Mouse (Mus musculus) B cell, adult 2 months (primary cell): ENCODE measurements around the gene Glis3.
A peak's percentile ranks its signal among the peaks of the same experiment; 100 is the strongest.

ENCODE experiments used
- DNase-seq, 2 experiments: peaks; one replicate each; pipeline ENCODE4 v3.0.0; 2022

Glis3 gene

DNA sequence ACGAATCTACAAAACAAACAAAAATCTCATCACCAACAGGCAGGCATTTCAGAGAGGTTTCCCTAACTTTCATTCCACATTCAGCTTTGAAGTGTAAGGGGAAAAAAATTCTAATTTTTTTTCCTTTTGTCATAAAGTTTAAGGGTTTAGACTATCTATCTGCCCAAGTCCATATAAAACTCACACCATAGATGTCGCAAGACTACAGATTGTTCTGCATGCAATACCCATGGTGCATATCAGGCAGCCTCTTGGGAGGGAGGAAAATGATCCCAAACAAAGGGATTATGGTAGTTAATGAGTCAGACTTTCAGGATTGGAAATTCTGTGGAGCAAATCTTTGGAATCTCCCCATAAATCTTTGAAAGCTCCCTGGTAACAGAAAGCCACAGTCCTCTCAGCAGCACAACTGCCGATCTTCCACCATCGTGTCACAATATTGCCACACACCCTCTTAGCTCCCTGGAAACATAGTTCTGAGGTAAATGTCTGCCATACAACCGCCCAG, 302.0 kb downstream of the Glis3 start:
- no peak for DNase-seq

- DNase-seq = no peak
Measured at GRCm38 (mm10) chr19:28376401-28376800, 303.5 kb downstream of the Glis3 start.

- DNase-seq = no peak
Measured at GRCm38 (mm10) chr19:28375746-28376145, 304.1 kb downstream of the Glis3 start.

GRCm38 (mm10) chr19:28374524-28374923, 305.4 kb downstream of the Glis3 start:
- DNase-seq = no peak

GRCm38 (mm10) chr19:28368215-28368614, 311.7 kb downstream of the Glis3 start:
- no peak for DNase-seq

- DNase-seq = no peak
Measured at GRCm38 (mm10) chr19:28367274-28367673, 312.6 kb downstream of the Glis3 start.

- DNase-seq = no peak
Measured at GRCm38 (mm10) chr19:28366766-28367165, 313.1 kb downstream of the Glis3 start.

- peak; percentile 43 to 50 for DNase-seq
Measured at GRCm38 (mm10) chr19:28365897-28366296, 314.0 kb downstream of the Glis3 start.

DNA sequence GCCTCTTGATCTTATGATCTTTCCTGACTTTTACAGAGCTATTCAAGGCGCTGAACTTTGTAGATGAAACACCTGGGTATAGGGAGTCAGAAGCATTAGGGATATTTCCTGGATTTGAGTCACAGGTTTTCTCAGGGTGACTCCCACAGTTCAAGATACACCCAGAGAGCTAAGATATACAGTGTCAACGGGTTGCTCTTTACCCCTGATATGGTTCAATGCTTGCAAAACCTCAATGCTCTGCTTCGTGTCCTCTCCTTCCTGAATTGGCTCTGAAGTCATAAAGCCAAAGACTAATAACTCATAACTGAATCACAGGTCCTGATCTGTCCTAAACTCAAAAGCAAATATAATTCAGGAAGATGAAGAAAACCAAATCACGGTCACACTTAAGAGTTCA, 319.0 kb downstream of the Glis3 start:
- no peak for DNase-seq

DNA sequence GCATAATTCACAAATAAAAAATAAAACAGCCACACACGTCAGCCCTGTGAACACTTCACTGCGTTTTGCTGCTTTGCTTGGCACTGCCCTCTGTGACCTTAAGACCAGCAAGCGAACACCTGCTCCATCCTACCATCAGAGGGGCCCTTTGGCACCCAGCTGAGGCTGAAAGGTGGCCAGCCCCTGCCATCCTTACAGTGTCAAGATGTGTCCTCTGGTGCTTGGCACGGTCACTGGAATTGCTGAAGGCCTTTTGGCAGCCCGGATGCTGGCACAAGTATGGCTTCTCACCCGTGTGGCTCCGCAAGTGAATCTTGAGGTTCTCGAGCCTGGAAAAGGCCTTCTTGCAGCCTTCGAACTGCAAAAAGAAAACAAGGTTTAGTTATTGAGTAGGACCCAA, 322.3 kb downstream of the Glis3 start:
- no peak for DNase-seq

DNA sequence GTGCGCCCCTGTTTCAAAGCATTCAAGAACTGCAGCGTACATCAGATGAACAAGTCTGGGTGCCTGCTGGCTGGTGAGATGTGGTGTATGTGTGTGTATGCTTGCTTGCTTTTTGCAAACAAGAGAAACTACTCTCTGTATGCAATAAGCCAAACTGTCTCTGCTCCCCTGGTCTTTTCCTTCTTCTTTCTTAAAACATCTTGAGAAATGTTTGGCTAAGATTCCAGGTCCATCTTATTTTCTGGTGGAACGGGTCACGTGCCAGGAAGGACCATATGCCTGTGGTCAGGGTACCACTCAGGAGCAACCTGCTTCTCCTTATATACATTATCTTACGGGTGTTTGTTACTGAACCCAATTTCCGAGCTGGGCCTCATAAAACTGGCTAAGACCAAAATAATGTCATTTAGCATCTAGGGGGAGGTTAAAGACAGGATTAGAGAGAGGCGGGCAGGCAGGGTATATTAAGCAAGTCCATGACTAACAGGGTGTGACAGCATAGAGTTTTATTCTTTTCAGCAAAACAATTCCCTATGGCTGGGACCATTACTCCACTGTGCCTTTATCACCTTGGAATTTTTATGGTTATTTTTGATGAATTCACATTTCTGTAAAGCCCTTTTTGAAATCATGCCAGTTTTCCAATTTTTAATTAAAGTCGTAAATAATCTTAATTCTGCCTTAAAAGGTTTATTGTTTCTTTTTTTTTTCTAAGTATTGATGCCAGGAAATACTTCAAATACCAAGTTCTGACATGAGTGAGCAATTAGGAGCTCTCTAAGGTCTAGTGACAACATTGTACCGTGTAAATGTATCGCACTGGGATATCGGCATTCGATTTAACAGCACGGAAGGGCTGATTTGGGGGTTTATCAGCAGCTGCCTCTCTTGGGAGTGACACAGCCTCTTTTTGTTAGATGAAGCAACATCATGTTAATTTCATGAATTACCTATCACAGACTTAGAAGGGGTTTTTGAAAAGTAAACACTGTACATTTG, 328.5 kb downstream of the Glis3 start:
- DNase-seq = no peak

- DNase-seq = no peak
Measured at GRCm38 (mm10) chr19:28347080-28347825, 332.6 kb downstream of the Glis3 start.

DNA sequence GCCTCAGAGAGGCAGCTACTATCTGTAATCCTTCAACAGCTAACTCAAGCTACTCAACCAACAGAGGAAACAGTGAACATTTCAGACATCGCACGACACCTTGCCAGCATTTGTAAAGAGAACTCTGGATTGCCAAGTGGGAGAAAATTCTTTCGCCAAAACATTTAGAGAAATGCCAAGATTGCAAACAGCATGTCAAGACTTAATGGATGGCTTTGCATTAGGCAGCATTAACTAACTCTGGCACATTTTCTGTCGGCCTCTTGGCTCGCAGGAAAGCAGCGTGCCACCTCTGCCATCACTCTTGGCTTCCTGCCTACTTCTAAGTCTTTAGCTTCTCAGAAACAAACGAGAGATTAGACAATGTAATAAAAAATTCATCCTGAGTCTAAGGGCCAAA, 336.2 kb downstream of the Glis3 start:
- no peak for DNase-seq

GRCm38 (mm10) chr19:28337574-28337973, 342.3 kb downstream of the Glis3 start:
- DNase-seq = no peak

GRCm38 (mm10) chr19:28336651-28337510, 343.0 kb downstream of the Glis3 start:
- DNase-seq = no peak

- DNase-seq = no peak
Measured at GRCm38 (mm10) chr19:28335890-28336289, 344.0 kb downstream of the Glis3 start.

GRCm38 (mm10) chr19:28333007-28333766, 346.7 kb downstream of the Glis3 start:
- no peak for DNase-seq

DNA sequence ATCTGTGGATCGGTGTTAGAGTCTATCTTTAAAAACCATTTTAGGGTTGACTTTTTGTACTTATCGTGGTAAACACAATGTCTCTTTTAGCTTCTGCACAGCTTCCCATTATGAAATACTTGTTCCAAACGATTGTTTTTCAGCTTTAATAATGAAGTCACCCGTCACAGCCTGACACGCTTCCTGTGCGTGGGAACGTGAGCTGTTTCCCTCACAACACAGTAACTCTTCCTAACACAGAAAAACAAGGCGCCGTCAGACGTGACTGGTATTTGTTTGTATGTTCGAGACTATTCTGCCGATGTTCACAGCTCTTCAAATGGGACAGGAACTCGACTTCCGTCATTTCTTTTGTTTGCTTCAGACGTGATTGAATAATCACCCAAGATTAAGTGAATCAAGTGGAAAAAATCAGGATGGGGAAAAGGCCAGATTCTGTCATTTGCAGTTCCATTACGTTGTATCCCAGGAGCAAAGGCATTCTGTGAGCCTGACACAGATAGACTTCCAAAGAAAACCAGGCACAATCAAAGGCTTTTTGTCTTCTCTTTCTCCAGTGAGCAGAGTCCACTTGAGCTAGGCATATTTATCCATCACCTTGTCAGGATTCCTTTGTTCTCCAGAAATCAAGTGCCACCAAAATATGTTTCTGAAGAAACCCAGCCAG, 351.3 kb downstream of the Glis3 start:
- no peak for DNase-seq

DNA sequence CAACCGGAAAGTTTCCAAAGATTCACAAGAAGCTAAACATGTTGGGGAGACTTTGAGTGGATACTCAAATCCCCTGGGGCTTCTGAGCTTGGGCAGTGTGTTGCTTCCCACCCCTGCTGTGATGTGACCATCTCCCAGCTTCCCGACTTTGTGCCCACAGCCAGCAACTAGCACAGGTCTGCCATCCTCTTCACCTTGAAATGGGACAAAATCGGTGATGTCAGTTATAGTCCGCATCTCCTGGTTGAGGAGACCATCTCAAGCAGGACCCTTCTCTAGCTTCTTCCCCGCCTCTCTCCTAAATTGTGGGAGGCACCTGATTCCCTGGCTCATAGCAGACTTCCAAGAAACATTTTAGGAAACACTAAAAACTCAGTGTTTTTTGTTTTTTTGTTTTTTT, 352.3 kb downstream of the Glis3 start:
- no peak for DNase-seq

DNA sequence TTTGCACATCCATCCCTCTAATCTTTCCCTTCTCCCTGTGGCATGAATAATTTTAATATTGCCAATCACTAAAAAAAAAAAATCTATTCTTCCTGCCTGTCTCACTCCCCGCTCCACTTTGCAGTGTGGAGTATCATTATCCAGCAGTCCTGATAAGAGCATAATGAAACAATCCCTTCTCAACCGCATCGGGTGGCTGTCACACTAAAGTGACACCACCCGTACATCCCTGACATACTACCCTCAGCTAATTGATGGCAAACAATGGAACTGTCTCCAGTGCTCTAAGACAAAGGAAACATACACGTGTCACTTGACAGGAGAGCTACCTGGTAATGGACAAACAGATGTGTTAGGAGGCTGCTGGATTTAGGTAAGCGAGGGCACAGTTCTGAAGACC, 373.8 kb downstream of the Glis3 start:
- no peak for DNase-seq

GRCm38 (mm10) chr19:28305510-28305909, 374.4 kb downstream of the Glis3 start:
- no peak for DNase-seq
